Mouse (Mus musculus) lung, postnatal 4 days (tissue): ENCODE results near the gene Gpr137.

Experiments
- DNase-seq, 2 experiments: peaks; one replicate each; pipeline ENCODE4 v3.0.0; 2021

Gpr137 gene

GRCm38 (mm10) chr19:6972247-6972917, 30.1 kb upstream of the Gpr137 start:
- no peak for DNase-seq

- DNase-seq = no peak
These were observed 29.4 kb upstream of the Gpr137 start for GRCm38 (mm10) chr19:6971644-6972043.

GRCm38 (mm10) chr19:6970460-6971085, 28.3 kb upstream of the Gpr137 start:
- no peak for DNase-seq

GRCm38 (mm10) chr19:6969665-6970381, 27.5 kb upstream of the Gpr137 start:
- DNase-seq = peak; percentile 87

GRCm38 (mm10) chr19:6969291-6969664, 27.0 kb upstream of the Gpr137 start:
- no peak for DNase-seq

- DNase-seq = peak; percentile 61
These were observed 26.4 kb upstream of the Gpr137 start for GRCm38 (mm10) chr19:6968491-6969271.

GRCm38 (mm10) chr19:6956461-6956860, 14.2 kb upstream of the Gpr137 start:
- no peak for DNase-seq

- no peak for DNase-seq
These were observed 13.1 kb upstream of the Gpr137 start for GRCm38 (mm10) chr19:6955424-6955823.

GRCm38 (mm10) chr19:6954046-6954445, 11.8 kb upstream of the Gpr137 start:
- peak; percentile 80 to 83 for DNase-seq

- peak; percentile 82 to 92 for DNase-seq
These were observed 10.4 kb upstream of the Gpr137 start for GRCm38 (mm10) chr19:6952712-6953037.

- DNase-seq = peak; percentile 87 to 93
These were observed 9.9 kb upstream of the Gpr137 start for GRCm38 (mm10) chr19:6951994-6952711.

- peak; percentile 95 to 98 for DNase-seq
These were observed 9.2 kb upstream of the Gpr137 start for GRCm38 (mm10) chr19:6951381-6951968.

GRCm38 (mm10) chr19:6950613-6951153, 8.4 kb upstream of the Gpr137 start:
- DNase-seq = peak; percentile 60 to 64

GRCm38 (mm10) chr19:6949951-6950350, 7.7 kb upstream of the Gpr137 start:
- DNase-seq = no peak

- no peak for DNase-seq
These were observed 7.3 kb upstream of the Gpr137 start for GRCm38 (mm10) chr19:6949532-6949931.

- DNase-seq = peak in 1 of 2 experiments; percentile 19
These were observed 5.9 kb upstream of the Gpr137 start for GRCm38 (mm10) chr19:6948186-6948585.

- no peak for DNase-seq
These were observed 5.5 kb upstream of the Gpr137 start for GRCm38 (mm10) chr19:6947742-6948141.

GRCm38 (mm10) chr19:6943709-6944108, 1.4 kb upstream of the Gpr137 start:
- DNase-seq = peak in 1 of 2 experiments; percentile 16

- peak in 1 of 2 experiments; percentile 23 for DNase-seq
These were observed 484 bp upstream of the Gpr137 start for GRCm38 (mm10) chr19:6942764-6943163.

GRCm38 (mm10) chr19:6941372-6942248, 670 bp downstream of the Gpr137 start, which contains the start of gene Bad:
Gene Bad (plus strand): TSS chr19:6941861.
- peak; percentile 94 to 97 for DNase-seq
